Mouse (Mus musculus): Measurements from ENCODE around the gene Smap2. TPM values are rescaled to one million over a fixed set of nuclear protein-coding genes. Genes with fewer than 3 reads are reported as not detected.

Smap2 gene
- polyA plus RNA-seq, 1 experiment from 2014 or later: 17.1 TPM

GRCm38 (mm10) chr4:120921461-120921860 lies 95.6 kb downstream of the Smap2 start:
- H3K4me3 ChIP-seq (ENCODE audit: low read depth, low read length): no peak overlapping the region
- no peak overlapping the region for H3K4me2 ChIP-seq (ENCODE audit: low read depth, low read length, severe bottlenecking)
- H3K4me1 ChIP-seq (replicated peaks; ENCODE audit: control insufficient read depth, insufficient read depth, low read length): no peaks in the 10 kb centered on the region
- no peaks in the 10 kb centered on the region for H3K27me3 ChIP-seq (ENCODE audit: control insufficient read depth, insufficient read depth, low read length)
- ATAC-seq (replicated peaks; ENCODE audit: low FRiP score) (no peak), DNase-seq (ENCODE audit: low spot score) (no peak)
- H3K36me3 ChIP-seq (ENCODE audit: control insufficient read depth, insufficient read depth, low read length): peaks cover 15% of the 10 kb centered on the region
- 95% methylated on average over 8 of the region's 8 CpGs for WGBS
- no peaks in the 10 kb centered on the region for H3K9me3 ChIP-seq (ENCODE audit: control insufficient read depth, low read length)
- no peak overlapping the region for H3K9ac ChIP-seq (ENCODE audit: low read length)
- no peak overlapping the region for H3K27ac ChIP-seq (ENCODE audit: low read depth, low read length)

Small RNA genes within 50 kb of the gene (microRNA-seq; reads per million reads assigned to microRNA genes)
- gene Mir7015 (ENCODE audit: insufficient number of aligned reads): not detected

Other genes with a start within 250 kb of the Smap2 start
- 124 and 134 TPM in 2 replicates for gene Nfyc, start 185.7 kb downstream of the Smap2 start, polyA plus RNA-seq (2014; fragmentation: Nextera tagmentation; extraction: Ambion mirVana)
- gene Rims3, start 162.4 kb downstream of the Smap2 start, polyA plus RNA-seq (2014; fragmentation: Nextera tagmentation; extraction: Ambion mirVana): 4.2 and 4.9 TPM in 2 replicates
- gene Exo5, start 92.2 kb downstream of the Smap2 start, polyA plus RNA-seq (2014; fragmentation: Nextera tagmentation; extraction: Ambion mirVana): 32.1 and 34.1 TPM in 2 replicates
- 8.8 and 9.8 TPM in 2 replicates for gene Zfp69, start 65.5 kb downstream of the Smap2 start, polyA plus RNA-seq (2014; fragmentation: Nextera tagmentation; extraction: Ambion mirVana)
- gene Col9a2, start 22.1 kb upstream of the Smap2 start, polyA plus RNA-seq (2014; fragmentation: Nextera tagmentation; extraction: Ambion mirVana): 3.4 and 3.5 TPM in 2 replicates
- gene Zmpste24, start 81.0 kb upstream of the Smap2 start, polyA plus RNA-seq (2014; fragmentation: Nextera tagmentation; extraction: Ambion mirVana): 25.5 TPM in 2 replicates
- not detected in 2 replicates for gene Tmco2, start 92.0 kb upstream of the Smap2 start, polyA plus RNA-seq (2014; fragmentation: Nextera tagmentation; extraction: Ambion mirVana)
- 24.3 and 29.6 TPM in 2 replicates for gene Rlf, start 197.8 kb upstream of the Smap2 start, polyA plus RNA-seq (2014; fragmentation: Nextera tagmentation; extraction: Ambion mirVana)

Measured in forebrain, embryonic 11.5 days (tissue).